Mouse (Mus musculus) limb, embryonic 14.5 days (tissue): Measurements from ENCODE around the gene Kirrel3. TPM values are rescaled to one million over a fixed set of nuclear protein-coding genes. Genes with fewer than 3 reads are reported as not detected.
A peak's percentile ranks its signal among the peaks of the same experiment; 100 is the strongest.

Experiments used
- ATAC-seq: fragments of 200-750 bp; cut with Nextera tagmentation; 2 replicates; pipeline ENCODE4 v1.8.0; 2017; ENCODE audit warnings: low read depth, moderate number of reproducible peaks, moderate TSS enrichment; ENCODE audit not compliant: low FRiP score
- DNase-seq: peaks from one replicate; pipeline ENCODE4 v3.0.0-alpha.2; 2015; ENCODE audit warnings: low spot score
- H3K27ac ChIP-seq: fragments of 300-500 bp; sonication (generic); replicated peaks from 2 replicates; pipeline ENCODE4 v1.5.1; 2014; ENCODE audit warnings: low read depth, mild to moderate bottlenecking, low read length, moderate library complexity, mixed read lengths
- H3K27me3 ChIP-seq: fragments of 300-500 bp; sonication (generic); 2 replicates; pipeline ENCODE4 v1.6.1; 2014; ENCODE audit warnings: low read length, mixed read lengths; ENCODE audit not compliant: control insufficient read depth, insufficient read depth
- H3K36me3 ChIP-seq: fragments of 300-500 bp; sonication (generic); 2 replicates; pipeline ENCODE4 v1.6.1; 2014; ENCODE audit warnings: mild to moderate bottlenecking, low read length, moderate library complexity, mixed read lengths; ENCODE audit not compliant: control insufficient read depth, insufficient read depth
- H3K4me1 ChIP-seq: fragments of 300-500 bp; sonication (generic); 2 replicates; pipeline ENCODE4 v1.6.1; 2014; ENCODE audit warnings: antibody characterized with exemption, low read length, mixed read lengths; ENCODE audit not compliant: control insufficient read depth, insufficient read depth
- H3K4me2 ChIP-seq: fragments of 300-500 bp; sonication (generic); replicated peaks from 2 replicates; pipeline ENCODE4 v1.6.1; 2014; ENCODE audit warnings: low read depth, mild to moderate bottlenecking, low read length, moderate library complexity; ENCODE audit not compliant: severe bottlenecking
- H3K4me3 ChIP-seq: fragments of 300-500 bp; sonication (generic); replicated peaks from 2 replicates; pipeline ENCODE4 v1.5.1; 2014; ENCODE audit warnings: low read length
- H3K9ac ChIP-seq: fragments of 300-500 bp; sonication (generic); 2 replicates; pipeline ENCODE4 v1.6.1; 2014; ENCODE audit warnings: mild to moderate bottlenecking, low read depth, low read length, moderate library complexity; ENCODE audit not compliant: severe bottlenecking
- H3K9me3 ChIP-seq: fragments of 300-500 bp; sonication (generic); 2 replicates; pipeline ENCODE4 v1.6.1; 2016; ENCODE audit warnings: low read length; ENCODE audit not compliant: control insufficient read depth
- POLR2A ChIP-seq: fragments of 200-500 bp; IDR thresholded peaks from 2 replicates; pipeline ENCODE4 v1.8.0; 2012; ENCODE audit warnings: inconsistent platforms, mild to moderate bottlenecking, moderate library complexity, borderline replicate concordance; ENCODE audit not compliant: insufficient read depth, insufficient read length; ENCODE audit errors: extremely low read depth
- WGBS: fragments of 180-500 bp; shearing (Covaris S2); extraction: QIAGEN DNeasy Blood & Tissue Kit; methylation state at CpG from one replicate; pipeline ENCODE4 v1.1.7; 2014; 5-methylcytosine and 5-hydroxymethylcytosine counted together
- polyA plus RNA-seq, 2 experiments: library from polyadenylated mRNA; depleted of rRNA in 1 of 2; stranded (reverse) in 1 of 2; unstranded in 1 of 2; fragments of >200 nt; fragmentation: Nextera tagmentation in 1 of 2; extraction: Ambion mirVana in 1 of 2; gene quantifications; 2 replicates each; pipeline versions ENCODE4 v1.2.1 to v1.2.3; 2012 to 2014

The Kirrel3 gene
- polyA plus RNA-seq, 2 experiments: 10.1 to 14.6 TPM

DNA sequence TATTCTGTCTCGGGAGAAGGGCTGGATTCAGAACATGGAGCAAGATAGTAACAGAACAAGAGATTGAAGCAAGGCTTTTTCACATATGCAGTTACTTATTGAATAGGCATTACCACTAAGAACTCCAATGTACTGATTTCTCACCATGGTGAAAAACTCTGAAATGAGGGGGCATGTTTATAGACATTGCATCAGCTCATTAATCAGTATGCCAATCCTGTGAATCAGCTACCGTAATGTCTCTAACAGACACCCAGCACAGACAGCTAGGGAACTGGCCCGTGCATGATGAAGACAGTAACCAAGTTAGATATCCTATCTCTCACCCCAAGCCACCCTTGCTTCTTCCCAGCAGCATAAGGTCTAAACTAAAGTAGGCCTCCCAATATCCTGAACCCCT, 492.5 kb downstream of the Kirrel3 start:
- no peak overlapping the region for H3K9ac ChIP-seq
- no peaks in the 10 kb centered on the region for H3K36me3 ChIP-seq
- DNase-seq: no peak
- peaks cover 5% of the 10 kb centered on the region for H3K4me1 ChIP-seq
- no peaks in the 10 kb centered on the region for H3K9me3 ChIP-seq
- 74% methylated on average over 3 of the region's 3 CpGs for WGBS
- H3K4me2 ChIP-seq: no peak overlapping the region
- no peak for ATAC-seq
- H3K4me3 ChIP-seq: no peak overlapping the region
- no peak overlapping the region for H3K27ac ChIP-seq
- TF ChIP-seq POLR2A: no peak
- H3K27me3 ChIP-seq: no peaks in the 10 kb centered on the region

DNA sequence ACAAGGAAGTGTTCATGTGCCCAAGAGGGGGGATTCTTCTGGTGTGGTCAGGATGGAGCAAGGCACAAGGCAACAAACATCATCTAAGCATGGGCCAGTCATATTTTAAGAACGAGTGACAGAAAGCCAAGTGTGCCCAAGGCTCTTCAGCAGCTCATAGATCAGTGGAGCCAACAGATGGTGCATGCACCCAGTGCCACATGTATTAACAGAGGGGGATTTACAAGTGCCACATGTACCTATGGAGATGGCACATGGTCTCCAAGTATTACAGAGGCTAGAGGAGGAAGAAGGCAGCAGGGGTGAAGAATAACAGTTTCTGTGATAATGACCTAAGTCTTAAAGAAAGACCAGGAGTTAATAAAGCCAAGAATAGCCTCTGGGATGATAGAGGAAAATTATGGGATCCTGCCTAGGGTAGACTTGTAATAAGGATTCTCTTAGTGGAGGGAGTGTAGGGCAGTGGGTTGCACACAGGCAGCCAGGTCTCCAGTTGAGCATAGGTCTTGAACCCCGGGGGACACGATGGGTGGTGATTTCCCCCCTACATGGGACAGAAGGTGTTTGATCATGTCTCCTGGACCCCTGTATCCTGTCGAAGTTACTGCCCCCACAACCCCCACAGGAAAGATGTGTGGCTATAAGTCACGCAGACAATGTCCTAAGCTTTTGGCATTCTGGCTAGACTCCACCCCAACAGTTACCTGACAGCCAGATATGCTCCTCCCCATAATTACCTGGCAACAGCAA, 495.0 kb downstream of the Kirrel3 start:
- Histone ChIP-seq H3K4me1 (peaks cover 5% of the 10 kb centered on the region), H3K4me2 (no peak overlapping the region), H3K9me3 (no peaks in the 10 kb centered on the region), H3K27me3 (no peaks in the 10 kb centered on the region), H3K36me3 (no peaks in the 10 kb centered on the region), H3K27ac (no peak overlapping the region), H3K4me3 (no peak overlapping the region), H3K9ac (no peak overlapping the region)
- TF ChIP-seq POLR2A: no peak
- DNase-seq (no peak), ATAC-seq (no peak)
- 87% methylated on average over 5 of the region's 5 CpGs for WGBS

DNA sequence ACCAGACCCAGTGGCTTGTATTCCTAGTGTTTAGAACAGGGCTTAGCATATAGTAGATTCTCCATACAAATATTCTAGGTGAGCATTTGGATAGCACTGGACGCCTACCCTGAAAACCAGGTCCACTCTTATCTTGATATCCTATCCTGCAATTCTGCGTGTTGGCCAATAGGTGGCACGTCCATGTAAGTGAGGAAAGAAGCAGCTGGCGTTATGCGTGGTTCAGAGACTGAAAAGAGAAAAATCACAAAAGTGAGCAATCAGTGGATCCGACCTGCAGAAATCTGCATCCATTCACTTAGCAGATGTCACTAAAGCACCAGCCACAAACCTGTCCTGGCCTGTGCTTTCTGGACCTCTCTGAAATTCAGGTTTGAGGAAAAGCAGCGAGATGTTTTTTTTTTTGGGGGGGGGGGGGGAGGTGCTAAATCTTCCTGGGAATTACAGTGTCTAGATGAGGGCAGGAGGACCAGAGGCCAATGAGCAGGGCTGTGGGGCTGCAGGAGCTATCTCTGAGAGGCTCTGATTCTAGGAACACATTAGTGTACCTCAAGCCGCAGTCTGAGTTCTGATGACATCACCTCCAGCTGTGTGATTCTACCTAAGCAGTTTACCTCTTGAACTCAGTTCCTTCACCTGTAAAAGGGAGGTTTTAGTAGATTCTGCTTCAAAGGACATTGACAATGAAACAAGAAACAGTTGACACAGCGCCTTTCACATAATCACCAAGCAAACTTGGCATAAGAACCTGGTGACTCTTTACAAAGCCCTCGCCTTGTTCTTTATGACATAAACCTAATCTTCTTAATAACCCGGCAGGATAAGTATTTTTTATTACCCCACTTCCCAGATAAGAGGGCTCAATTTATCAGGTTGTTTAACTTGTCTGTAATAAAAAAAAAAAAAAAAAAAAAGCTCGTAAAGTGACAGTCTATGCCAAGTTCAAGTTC, 498.1 kb downstream of the Kirrel3 start:
- H3K9me3 ChIP-seq: no peaks in the 10 kb centered on the region
- ATAC-seq (no peak), DNase-seq (peak; percentile 38)
- no peak for TF ChIP-seq POLR2A
- no peaks in the 10 kb centered on the region for H3K27me3 ChIP-seq
- no peaks in the 10 kb centered on the region for H3K4me1 ChIP-seq
- peak overlapping the region; percentile 25; the same call in 1 of the 2 replicates for H3K4me2 ChIP-seq
- H3K27ac ChIP-seq: no peak overlapping the region
- no peak overlapping the region for H3K4me3 ChIP-seq
- no peaks in the 10 kb centered on the region for H3K36me3 ChIP-seq
- H3K9ac ChIP-seq: no peak overlapping the region
- WGBS: 30% methylated on average over 12 of the region's 12 CpGs

DNA sequence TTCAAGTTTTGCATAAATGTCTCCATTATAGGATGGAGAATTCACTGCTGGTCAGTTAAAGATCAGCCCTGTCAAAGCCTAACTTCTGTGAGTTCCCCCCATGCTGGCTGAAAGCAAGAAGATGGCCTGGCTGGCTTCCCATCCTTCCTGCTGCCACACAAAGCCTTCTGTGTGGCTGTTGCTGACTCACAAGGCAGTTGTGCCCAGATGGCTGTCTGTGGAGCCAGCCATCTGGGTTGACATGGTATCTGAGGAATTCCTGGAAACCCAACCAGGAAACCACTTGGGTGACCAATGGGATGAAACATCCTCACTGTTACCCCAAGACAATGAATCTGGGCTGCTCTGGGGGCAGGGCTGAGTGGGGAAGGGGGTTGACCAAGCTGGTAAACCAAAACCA, 500.5 kb downstream of the Kirrel3 start:
- no peak for TF ChIP-seq POLR2A
- no peak overlapping the region for H3K27ac ChIP-seq
- H3K4me2 ChIP-seq: no peak overlapping the region
- no peak overlapping the region for H3K4me3 ChIP-seq
- H3K27me3 ChIP-seq: no peaks in the 10 kb centered on the region
- no peak for ATAC-seq
- no peak for DNase-seq
- no peak overlapping the region for H3K9ac ChIP-seq
- no peaks in the 10 kb centered on the region for H3K9me3 ChIP-seq
- no peaks in the 10 kb centered on the region for H3K36me3 ChIP-seq
- no peaks in the 10 kb centered on the region for H3K4me1 ChIP-seq

DNA sequence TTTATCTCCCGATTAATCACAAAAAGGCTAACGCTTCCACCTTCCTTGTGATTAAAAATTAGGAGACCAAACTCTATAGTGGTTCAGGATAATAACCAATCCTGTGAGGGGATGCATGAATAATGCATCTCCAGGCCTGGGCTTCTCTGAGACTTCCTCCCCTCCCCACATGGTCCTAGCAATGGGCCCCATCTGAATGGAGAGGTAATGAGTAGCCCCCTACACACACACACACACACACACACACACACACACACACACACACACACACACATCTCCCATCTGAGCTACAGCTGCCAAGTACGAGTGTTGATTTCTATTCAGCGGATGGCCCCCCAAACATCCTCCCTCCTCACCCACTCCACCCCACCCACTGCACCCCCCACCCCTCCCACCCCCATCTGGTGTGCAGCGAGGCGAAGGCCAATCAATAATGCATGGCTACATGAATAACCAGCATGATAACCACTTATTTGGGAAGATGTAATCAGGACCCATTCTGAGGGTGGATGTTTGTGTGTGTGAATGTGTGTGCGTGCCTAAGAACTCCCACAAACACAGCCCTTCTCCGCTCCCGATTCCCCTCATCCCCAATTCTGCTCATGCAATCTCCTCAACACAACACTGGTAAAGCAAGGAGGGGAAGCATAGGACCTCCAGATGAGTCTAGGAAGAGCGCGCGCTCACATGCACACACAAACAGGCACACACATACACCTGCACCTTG, 501.9 kb downstream of the Kirrel3 start:
- Histone ChIP-seq H3K27me3 (no peaks in the 10 kb centered on the region), H3K4me1 (0 out of 2 replicates have a peak, but pooled peaks cover under 1% of the 10 kb centered on the region), H3K9ac (no peak overlapping the region), H3K27ac (no peak overlapping the region), H3K36me3 (no peaks in the 10 kb centered on the region), H3K4me2 (no peak overlapping the region), H3K4me3 (no peak overlapping the region), H3K9me3 (no peaks in the 10 kb centered on the region)
- no peak for ATAC-seq
- no peak for TF ChIP-seq POLR2A
- WGBS: 87% methylated on average over 12 of the region's 12 CpGs
- no peak for DNase-seq
